Mouse (Mus musculus): Measurements from ENCODE around the gene Lamb1.

GRCm38 (mm10) chr12:31272012-31272735 is 7.1 kb downstream of the Lamb1 start:
- no peak for TF ChIP-seq CTCF (IDR thresholded peaks at IDR 0.05; ENCODE audit: extremely low read depth, insufficient read length, insufficient replicate concordance, low read depth, low read length)
- no peak for TF ChIP-seq POLR2A (IDR thresholded peaks at IDR 0.05; ENCODE audit: low read depth, low read length)

Data from small intestine, adult 2 months (tissue).